Mouse (Mus musculus) embryonic facial prominence, embryonic 15.5 days (tissue): ENCODE measurements around the gene Dspp. TPM values are rescaled to one million over a fixed set of nuclear protein-coding genes. Genes with fewer than 3 reads are reported as not detected.
A peak's percentile ranks its signal among the peaks of the same experiment; 100 is the strongest.

Experiments
- ATAC-seq: fragments of 200-750 bp; cut with Nextera tagmentation; 2 replicates; pipeline ENCODE4 v1.8.0; 2017; ENCODE audit warnings: low read depth, moderate TSS enrichment; ENCODE audit not compliant: insufficient number of reproducible peaks, low FRiP score, low TSS enrichment
- H3K27ac ChIP-seq: fragments of 300-500 bp; sonication (generic); replicated peaks from 2 replicates; pipeline ENCODE4 v1.5.1; 2015; ENCODE audit warnings: mild to moderate bottlenecking, inconsistent platforms
- H3K27me3 ChIP-seq: fragments of 300-500 bp; sonication (generic); 2 replicates; pipeline ENCODE4 v1.6.1; 2015; ENCODE audit warnings: inconsistent platforms
- H3K36me3 ChIP-seq: fragments of 300-500 bp; sonication (generic); 2 replicates; pipeline ENCODE4 v1.6.1; 2015; ENCODE audit warnings: mild to moderate bottlenecking, inconsistent platforms
- H3K4me1 ChIP-seq: fragments of 300-500 bp; sonication (generic); 2 replicates; pipeline ENCODE4 v1.6.1; 2015; ENCODE audit warnings: inconsistent platforms
- H3K4me2 ChIP-seq: fragments of 300-500 bp; sonication (generic); replicated peaks from 2 replicates; pipeline ENCODE4 v1.6.1; 2015; ENCODE audit warnings: mild to moderate bottlenecking, inconsistent platforms
- H3K4me3 ChIP-seq: fragments of 300-500 bp; sonication (generic); replicated peaks from 2 replicates; pipeline ENCODE4 v1.5.1; 2015; ENCODE audit warnings: mild to moderate bottlenecking, inconsistent platforms
- H3K9ac ChIP-seq: fragments of 300-500 bp; sonication (generic); 2 replicates; pipeline ENCODE4 v1.6.1; 2015; ENCODE audit warnings: inconsistent platforms
- H3K9me3 ChIP-seq: fragments of 300-500 bp; sonication (generic); replicated peaks from 2 replicates; pipeline ENCODE4 v1.6.1; 2016; ENCODE audit warnings: inconsistent platforms
- WGBS: fragments of 180-500 bp; shearing (Covaris S2); methylation state at CpG from one replicate; pipeline ENCODE4 v1.1.7; 2015; 5-methylcytosine and 5-hydroxymethylcytosine counted together
- polyA plus RNA-seq: library from polyadenylated mRNA; unstranded; fragments of >200 nt; fragmentation: Nextera tagmentation; extraction: Ambion mirVana; gene quantifications from 2 replicates; pipeline ENCODE4 v1.2.1, GENCODE M21; 2015

Gene Dspp
- polyA plus RNA-seq, 1 experiment from 2014 or later = not detected

DNA sequence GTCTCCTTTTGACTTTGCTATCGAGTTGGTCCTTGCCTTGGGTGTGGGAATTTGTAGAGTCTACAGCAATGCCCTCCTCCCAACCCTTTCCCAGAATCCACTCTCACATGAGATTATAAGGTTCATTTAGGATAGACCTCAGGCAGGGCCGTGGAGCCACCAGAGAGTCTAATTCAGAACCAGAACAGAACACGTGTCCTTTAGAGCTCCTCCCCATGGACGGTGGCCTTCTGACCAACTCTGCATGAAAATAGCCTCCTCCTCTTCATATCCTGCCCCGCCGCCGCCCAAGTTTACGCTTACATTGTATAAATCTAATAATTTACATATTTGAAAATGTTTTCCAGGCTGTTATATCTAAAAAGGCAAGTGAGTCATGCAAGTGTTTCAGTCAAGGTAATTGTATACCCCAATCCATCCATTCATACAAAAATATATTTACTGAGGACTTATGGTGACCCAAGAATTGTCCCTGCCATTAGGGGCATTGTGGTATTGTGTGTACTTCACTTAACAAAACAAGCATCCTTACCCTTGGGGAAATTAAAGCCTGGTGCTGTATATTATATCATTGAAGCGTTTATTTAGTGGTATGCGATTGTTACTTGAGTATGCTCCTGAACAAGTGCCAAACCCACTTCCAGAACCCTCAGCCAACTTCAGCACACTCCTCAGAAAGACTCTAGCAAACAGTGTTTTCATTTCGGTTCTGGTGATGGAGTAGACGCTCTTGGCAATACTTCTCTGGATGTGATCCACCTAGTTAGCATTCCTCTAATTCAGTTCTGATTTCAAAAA is 30.8 kb downstream of the Dspp start:
- Histone ChIP-seq H3K4me2 (no peak overlapping the region), H3K9me3 (no peaks in the 10 kb centered on the region), H3K4me1 (0 out of 2 replicates have a peak, but pooled peaks cover 3% of the 10 kb centered on the region), H3K4me3 (no peak overlapping the region), H3K27me3 (no peaks in the 10 kb centered on the region), H3K27ac (no peak overlapping the region), H3K9ac (no peak overlapping the region), H3K36me3 (no peaks in the 10 kb centered on the region)
- ATAC-seq = peak; percentile 65; the same call in 1 of the 2 replicates
- WGBS = 68% methylated on average over 12 of the region's 12 CpGs

DNA sequence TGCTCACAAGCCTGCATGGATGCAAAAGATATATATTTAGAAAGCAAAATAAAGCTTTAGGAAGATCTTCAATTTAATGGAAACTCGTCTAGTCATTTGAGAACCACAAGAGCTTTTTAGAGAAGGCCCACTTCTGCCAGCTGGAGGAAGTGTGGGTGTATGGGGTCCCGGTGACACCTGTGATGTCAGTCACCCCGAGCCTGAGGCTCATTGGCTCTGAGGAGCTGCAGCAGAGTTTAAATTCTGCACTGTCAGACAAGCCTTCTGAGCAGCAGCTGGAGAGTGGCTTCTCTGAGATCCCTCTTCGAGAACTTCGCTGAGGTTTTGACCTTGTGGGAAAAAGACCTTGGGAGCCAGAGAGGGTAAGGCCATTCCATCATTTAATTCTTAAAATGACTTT is 31.8 kb downstream of the Dspp start, which contains the start of gene Dmp1:
TSS of gene Dmp1 (plus strand) at position 263 of the 400 bp plus-strand sequence.
- H3K27me3 ChIP-seq = no peaks in the 10 kb centered on the region
- no peaks in the 10 kb centered on the region for H3K9me3 ChIP-seq
- H3K4me1 ChIP-seq = 0 out of 2 replicates have a peak, but pooled peaks cover 3% of the 10 kb centered on the region
- WGBS = 60% methylated on average over 5 of the region's 5 CpGs
- H3K4me2 ChIP-seq = no peak within 1 kb of the TSS
- H3K4me3 ChIP-seq = no peak within 1 kb of the TSS
- no peak for ATAC-seq
- no peak within 1 kb of the TSS for H3K9ac ChIP-seq
- no peak within 1 kb of the TSS for H3K27ac ChIP-seq
- H3K36me3 ChIP-seq = no peaks in the 10 kb centered on the region

DNA sequence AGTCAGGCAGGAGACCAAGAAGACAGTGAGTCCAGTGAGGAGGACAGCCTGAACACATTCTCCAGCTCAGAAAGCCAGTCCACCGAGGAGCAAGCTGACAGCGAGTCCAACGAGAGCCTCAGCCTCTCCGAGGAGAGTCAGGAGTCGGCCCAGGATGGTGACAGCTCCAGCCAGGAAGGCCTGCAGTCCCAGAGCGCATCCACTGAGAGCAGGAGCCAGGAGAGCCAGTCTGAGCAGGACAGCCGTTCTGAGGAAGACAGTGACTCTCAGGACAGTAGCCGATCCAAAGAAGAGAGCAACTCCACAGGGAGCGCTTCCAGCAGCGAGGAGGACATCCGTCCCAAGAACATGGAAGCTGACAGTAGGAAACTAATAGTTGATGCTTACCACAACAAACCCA is 42.0 kb downstream of the Dspp start:
- Histone ChIP-seq H3K4me1 (no peaks in the 10 kb centered on the region), H3K4me3 (no peak overlapping the region), H3K36me3 (no peaks in the 10 kb centered on the region), H3K27me3 (no peaks in the 10 kb centered on the region), H3K27ac (no peak overlapping the region), H3K4me2 (no peak overlapping the region), H3K9me3 (no peaks in the 10 kb centered on the region), H3K9ac (no peak overlapping the region)
- ATAC-seq = no peak
- 77% methylated on average over 11 of the region's 11 CpGs for WGBS

GRCm38 (mm10) chr5:104218926-104219325 is 48.4 kb downstream of the Dspp start:
- no peak overlapping the region for H3K9ac ChIP-seq
- H3K27me3 ChIP-seq = no peaks in the 10 kb centered on the region
- no peak overlapping the region for H3K4me3 ChIP-seq
- H3K9me3 ChIP-seq = no peaks in the 10 kb centered on the region
- ATAC-seq = no peak; the same call in 1 of the 2 replicates
- no peak overlapping the region for H3K4me2 ChIP-seq
- no peak overlapping the region for H3K27ac ChIP-seq
- H3K36me3 ChIP-seq = no peaks in the 10 kb centered on the region
- WGBS = 28% methylated on average over 5 of the region's 5 CpGs
- no peaks in the 10 kb centered on the region for H3K4me1 ChIP-seq

DNA sequence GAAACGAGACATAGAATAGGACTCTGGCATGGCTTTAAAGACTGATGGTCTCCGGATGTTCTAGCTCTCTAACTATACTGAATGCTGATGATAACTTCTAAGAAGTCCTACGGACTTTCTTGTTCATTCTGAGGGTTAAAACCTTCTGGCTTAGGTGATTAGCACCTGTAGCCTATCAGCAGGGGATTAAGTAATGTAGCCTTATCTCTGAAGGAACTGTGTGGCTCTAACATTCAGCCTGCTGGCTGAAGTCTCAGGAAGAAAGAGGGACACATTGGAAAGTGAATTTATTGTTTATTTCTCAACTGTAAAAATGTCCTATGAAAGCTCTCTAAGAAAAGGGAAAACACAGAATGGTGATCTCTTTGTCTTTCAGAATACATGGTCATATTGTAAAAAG is 53.8 kb downstream of the Dspp start:
- no peak for ATAC-seq
- Histone ChIP-seq H3K4me1 (no peaks in the 10 kb centered on the region), H3K4me2 (no peak overlapping the region), H3K9me3 (no peaks in the 10 kb centered on the region), H3K27ac (no peak overlapping the region), H3K4me3 (no peak overlapping the region), H3K27me3 (no peaks in the 10 kb centered on the region), H3K9ac (no peak overlapping the region), H3K36me3 (no peaks in the 10 kb centered on the region)
- 74% methylated on average over 3 of the region's 3 CpGs for WGBS

DNA sequence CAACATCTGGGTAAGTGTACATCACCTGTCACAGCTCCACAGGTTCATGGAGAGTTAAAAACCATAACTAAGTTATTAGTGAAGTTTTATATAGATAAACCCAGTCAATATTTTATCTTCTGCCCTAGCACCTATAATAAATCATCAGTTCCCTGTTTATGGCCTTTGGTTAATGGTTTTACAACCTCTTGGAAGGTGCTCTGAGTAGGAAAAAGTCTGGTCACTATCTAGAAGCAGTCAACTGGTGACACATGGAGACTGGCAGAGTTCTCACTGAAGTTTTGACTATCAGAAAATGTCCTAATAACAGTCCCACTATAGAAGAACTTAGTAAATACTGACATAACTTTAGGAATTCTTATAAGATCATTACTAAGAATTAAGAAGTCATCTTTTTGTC is 54.2 kb downstream of the Dspp start:
- Histone ChIP-seq H3K4me1 (no peaks in the 10 kb centered on the region), H3K4me2 (no peak overlapping the region), H3K9me3 (no peaks in the 10 kb centered on the region), H3K27me3 (no peaks in the 10 kb centered on the region), H3K9ac (no peak overlapping the region), H3K36me3 (no peaks in the 10 kb centered on the region), H3K4me3 (no peak overlapping the region), H3K27ac (no peak overlapping the region)
- no peak for ATAC-seq

DNA sequence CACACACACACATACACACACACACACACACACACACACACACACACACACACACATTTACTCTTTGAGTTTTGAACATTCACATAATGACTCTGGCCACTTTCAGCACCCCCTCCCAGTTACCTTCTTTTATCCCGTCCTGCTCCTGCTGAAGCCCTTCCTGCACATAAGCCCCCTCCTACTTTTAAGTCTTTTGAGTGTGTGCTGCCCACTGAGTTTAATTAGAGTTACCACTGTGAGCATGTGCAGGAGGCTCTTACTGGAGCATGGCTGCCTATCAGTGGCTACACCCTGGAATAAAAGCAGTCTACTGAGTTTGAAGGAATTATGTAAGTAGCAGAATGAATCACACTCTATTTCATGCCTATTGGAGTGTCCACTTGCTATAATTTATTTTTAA is 58.0 kb downstream of the Dspp start:
- no peaks in the 10 kb centered on the region for H3K36me3 ChIP-seq
- H3K4me2 ChIP-seq = no peak overlapping the region
- H3K27me3 ChIP-seq = no peaks in the 10 kb centered on the region
- no peak overlapping the region for H3K27ac ChIP-seq
- H3K9me3 ChIP-seq = no peaks in the 10 kb centered on the region
- WGBS = 50% methylated on average over 1 of the region's 1 CpGs
- no peak for ATAC-seq
- no peak overlapping the region for H3K9ac ChIP-seq
- H3K4me3 ChIP-seq = no peak overlapping the region
- H3K4me1 ChIP-seq = no peaks in the 10 kb centered on the region

Other genes starting within 250 kb of the Dspp start
- gene Hsd17b13, start 193.3 kb upstream of the Dspp start, polyA plus RNA-seq = 0.45 TPM in 1 of 2 replicates, not detected in the other
- 3.8 and 4.0 TPM in 2 replicates for gene Hsd17b11, start 148.8 kb upstream of the Dspp start, polyA plus RNA-seq
- 58.9 and 62.7 TPM in 2 replicates for gene Nudt9, start 124.4 kb upstream of the Dspp start, polyA plus RNA-seq
- 0.35 TPM in 1 of 2 replicates, not detected in the other for gene Gm17660, start 93.1 kb upstream of the Dspp start, polyA plus RNA-seq
- 107 and 117 TPM in 2 replicates for gene Sparcl1, start 57.0 kb upstream of the Dspp start, polyA plus RNA-seq
- gene Dmp1, start 31.9 kb downstream of the Dspp start, polyA plus RNA-seq = 27.4 and 33.7 TPM in 2 replicates
- gene Ibsp, start 128.5 kb downstream of the Dspp start, polyA plus RNA-seq = 718 and 848 TPM in 2 replicates
- 0.47 and 0.53 TPM in 2 replicates for gene Mepe, start 154.6 kb downstream of the Dspp start, polyA plus RNA-seq